Mouse (Mus musculus): ENCODE data around the gene Rad51c. TPM values are rescaled to one million over a fixed set of nuclear protein-coding genes. Genes with fewer than 3 reads are reported as not detected.
A peak's percentile ranks its signal among the peaks of the same experiment; 100 is the strongest.

Rad51c gene
- total and polyA plus RNA-seq, 3 experiments, result 4.8 to 6.8 (median 6.3) TPM

GRCm38 (mm10) chr11:87439796-87440420 lies 35.2 kb upstream of the Rad51c start:
- H3K9me3 ChIP-seq (replicated peaks; ENCODE audit: low read length), result no peaks in the 10 kb centered on the region
- H3K27ac ChIP-seq (ENCODE audit: insufficient read depth, low read depth), result no peak overlapping the region
- no peak overlapping the region for H3K4me3 ChIP-seq (replicated peaks in 1 of 3; ENCODE audit: low read depth in 2 of 3, low read length in 2 of 3, poor library complexity in 1 of 3)
- H3K4me2 ChIP-seq (ENCODE audit: insufficient read depth, low read depth, poor library complexity, severe bottlenecking), result peak overlapping the region; percentile 9; the same call in 1 of the 2 replicates
- TF ChIP-seq ELF1 (IDR thresholded peaks at IDR 0.05; ENCODE audit: low read depth, low read length), result no peak
- TF ChIP-seq USF2 (conservative IDR thresholded peaks at IDR 0.05; ENCODE audit: low read depth, low read length), result no peak
- TF ChIP-seq MYC (IDR thresholded peaks at IDR 0.05; ENCODE audit: low read depth, low read length), result 0 out of 2 replicates have a peak, but pooled peaks have one; percentile 38
- no peak for TF ChIP-seq USF1 (IDR thresholded peaks at IDR 0.05; ENCODE audit: low read depth, low read length)
- no peak; the same call in 1 of the 2 replicates for TF ChIP-seq CHD1 (IDR thresholded peaks at IDR 0.05; ENCODE audit: low read depth, low read length)
- TF ChIP-seq TBP (conservative IDR thresholded peaks at IDR 0.05; ENCODE audit: low read depth, low read length), result no peak
- TF ChIP-seq NRF1 (IDR thresholded peaks at IDR 0.05; ENCODE audit: low read depth, low read length), result 0 out of 2 replicates have a peak, but pooled peaks have one; percentile 13
- TF ChIP-seq ETS1 (conservative IDR thresholded peaks at IDR 0.05; ENCODE audit: low read depth, low read length), result peak; percentile 66
- TF ChIP-seq MAX (IDR thresholded peaks at IDR 0.05; ENCODE audit: low read length), result peak; percentile 74
- TF ChIP-seq TCF12 (IDR thresholded peaks at IDR 0.05; ENCODE audit: low read depth, low read length), result 0 out of 2 replicates have a peak, but pooled peaks have one; percentile 36
- TF ChIP-seq RAD21 (IDR thresholded peaks at IDR 0.05; ENCODE audit: low read depth, low read length), result no peak
- TF ChIP-seq POLR2AphosphoS2 (IDR thresholded peaks at IDR 0.05; ENCODE audit: low read depth, low read length), result no peak
- 0 out of 2 replicates have a peak, but pooled peaks have one; percentile 13 for TF ChIP-seq RCOR1 (conservative IDR thresholded peaks at IDR 0.05; ENCODE audit: low read depth, low read length)
- TF ChIP-seq NELFE (IDR thresholded peaks at IDR 0.05; ENCODE audit: low read depth, low read length), result no peak
- TF ChIP-seq POLR2A (IDR thresholded peaks at IDR 0.05; ENCODE audit: low read depth, low read length), result no peak; the same call in 1 of the 2 replicates
- peak; percentile 74 for TF ChIP-seq EP300 (IDR thresholded peaks at IDR 0.05; ENCODE audit: low read length)
- TF ChIP-seq ZC3H11A (IDR thresholded peaks at IDR 0.05; ENCODE audit: low read depth, low read length), result no peak
- TF ChIP-seq BHLHE40 (IDR thresholded peaks at IDR 0.05; ENCODE audit: low read depth, low read length), result peak; percentile 75
- TF ChIP-seq JUN (IDR thresholded peaks at IDR 0.05; ENCODE audit: insufficient read depth, low read depth, low read length), result no peak
- 0 out of 2 replicates have a peak, but pooled peaks have one; percentile 24 for TF ChIP-seq UBTF (IDR thresholded peaks at IDR 0.05; ENCODE audit: low read depth, low read length)
- 0 out of 2 replicates have a peak, but pooled peaks have one; percentile 36 for TF ChIP-seq MAZ (IDR thresholded peaks at IDR 0.05; ENCODE audit: low read depth, low read length)
- TF ChIP-seq SIN3A (IDR thresholded peaks at IDR 0.05; ENCODE audit: low read length), result peak; percentile 66; the same call in 1 of the 2 replicates
- TF ChIP-seq E2F4 (IDR thresholded peaks at IDR 0.05; ENCODE audit: insufficient replicate concordance, low read depth, low read length), result no peak
- TF ChIP-seq MAFK (IDR thresholded peaks at IDR 0.05; ENCODE audit: insufficient replicate concordance, low read length), result no peak
- TF ChIP-seq JUND (conservative IDR thresholded peaks at IDR 0.05; ENCODE audit: low read depth, low read length), result no peak
- TF ChIP-seq CTCF (conservative IDR thresholded peaks at IDR 0.05 in 1 of 2, IDR thresholded peaks at IDR 0.05 in 1 of 2; ENCODE audit: low read depth in 2 of 2, low read length in 2 of 2), result no peak
- TF ChIP-seq ZKSCAN1 (IDR thresholded peaks at IDR 0.05; ENCODE audit: borderline replicate concordance, low read depth, low read length), result no peak
- TF ChIP-seq KAT2A (IDR thresholded peaks at IDR 0.05; ENCODE audit: insufficient replicate concordance, low read length), result no peak
- peak; percentile 83 for TF ChIP-seq IRF4 (IDR thresholded peaks at IDR 0.05; ENCODE audit: low read depth, low read length)
- peak; percentile 73; the same call in 1 of the 2 replicates for TF ChIP-seq MEF2A (IDR thresholded peaks at IDR 0.05; ENCODE audit: borderline replicate concordance, low read depth, low read length)
- TF ChIP-seq SMC3 (IDR thresholded peaks at IDR 0.05; ENCODE audit: low read depth, low read length), result no peak
- TF ChIP-seq GABPA (IDR thresholded peaks at IDR 0.05; ENCODE audit: insufficient replicate concordance, low read depth, low read length), result no peak
- TF ChIP-seq HCFC1 (IDR thresholded peaks at IDR 0.05; ENCODE audit: low read depth, low read length), result 0 out of 2 replicates have a peak, but pooled peaks have one; percentile 31
- no peak for TF ChIP-seq PAX5 (IDR thresholded peaks at IDR 0.05; ENCODE audit: low read length)
- no peak; the same call in none of the 2 replicates for TF ChIP-seq ZNF384 (IDR thresholded peaks at IDR 0.05; ENCODE audit: low read depth, low read length)
- TF ChIP-seq MXI1 (IDR thresholded peaks at IDR 0.05; ENCODE audit: low read depth, low read length), result peak; percentile 43
- TF ChIP-seq CHD2 (IDR thresholded peaks at IDR 0.05; ENCODE audit: low read length), result peak; percentile 59; the same call in 1 of the 2 replicates
- TF ChIP-seq ZMIZ1 (IDR thresholded peaks at IDR 0.05; ENCODE audit: low read depth, low read length), result no peak
- no peaks in the 10 kb centered on the region for H3K27me3 ChIP-seq (replicated peaks)
- DNase-seq (ENCODE audit: extremely low read depth), result no peak
- dilution Hi-C loops (cut with MboI; ENCODE audit: extremely low pct_ligation_motif_present, extremely low pct_unique_long_range_greater_than_20kb, low sequenced_read_pairs) (no loop called here), in situ Hi-C loops (cut with MboI; ENCODE audit: low pct_ligation_motif_present, low pct_unique_long_range_greater_than_20kb, low sequenced_read_pairs) (no loop called here)
- H3K4me1 ChIP-seq (ENCODE audit: control insufficient read depth in 1 of 2, insufficient read depth in 2 of 2), result peaks cover 18 to 54% of the 10 kb centered on the region in 2 experiments
- no peak overlapping the region for H3K9ac ChIP-seq (ENCODE audit: insufficient read depth, low read depth)
- no peaks in the 10 kb centered on the region for H3K36me3 ChIP-seq (replicated peaks in 1 of 2; ENCODE audit: control insufficient read depth in 1 of 2, insufficient read depth in 1 of 2, low read length in 1 of 2)
- no peaks in the 10 kb centered on the region for H3K79me2 ChIP-seq (replicated peaks; ENCODE audit: control insufficient read depth, extremely low read depth, insufficient read depth, poor library complexity, severe bottlenecking)
